Mouse (Mus musculus) brain, adult 2 months (tissue): Measurements from ENCODE around the gene Fggy.

Experiments used
- DNase-seq: peaks from one replicate; pipeline ENCODE4 v3.0.0; 2011; ENCODE audit warnings: low read depth, low spot score

Fggy gene

GRCm38 (mm10) chr4:95777839-95778238, 220.5 kb downstream of the Fggy start:
- no peak for DNase-seq

GRCm38 (mm10) chr4:95778528-95778927, 221.2 kb downstream of the Fggy start:
- no peak for DNase-seq

GRCm38 (mm10) chr4:95784146-95784895, 227.0 kb downstream of the Fggy start:
- no peak for DNase-seq

- DNase-seq, result no peak
Measured at GRCm38 (mm10) chr4:95787609-95788008, 230.3 kb downstream of the Fggy start.

- no peak for DNase-seq
Measured at GRCm38 (mm10) chr4:95788867-95789266, 231.6 kb downstream of the Fggy start.

- DNase-seq, result no peak
Measured at GRCm38 (mm10) chr4:95791913-95792475, 234.7 kb downstream of the Fggy start.

GRCm38 (mm10) chr4:95793647-95794328, 236.5 kb downstream of the Fggy start:
- DNase-seq, result no peak

GRCm38 (mm10) chr4:95794651-95795050, 237.3 kb downstream of the Fggy start:
- DNase-seq, result no peak

GRCm38 (mm10) chr4:95795283-95795682, 238.0 kb downstream of the Fggy start:
- DNase-seq, result no peak

- no peak for DNase-seq
Measured at GRCm38 (mm10) chr4:95819650-95820049, 262.3 kb downstream of the Fggy start.

GRCm38 (mm10) chr4:95821906-95822579, 264.7 kb downstream of the Fggy start:
- no peak for DNase-seq

GRCm38 (mm10) chr4:95828164-95828563, 270.9 kb downstream of the Fggy start:
- DNase-seq, result no peak

- no peak for DNase-seq
Measured at GRCm38 (mm10) chr4:95830320-95830719, 273.0 kb downstream of the Fggy start.

GRCm38 (mm10) chr4:95839860-95840259, 282.6 kb downstream of the Fggy start:
- no peak for DNase-seq

- no peak for DNase-seq
Measured at GRCm38 (mm10) chr4:95840389-95841053, 283.2 kb downstream of the Fggy start.

GRCm38 (mm10) chr4:95845981-95846617, 288.8 kb downstream of the Fggy start:
- DNase-seq, result peak; percentile 85

GRCm38 (mm10) chr4:95847219-95847618, 289.9 kb downstream of the Fggy start:
- DNase-seq, result no peak

- no peak for DNase-seq
Measured at GRCm38 (mm10) chr4:95847664-95848063, 290.4 kb downstream of the Fggy start.

- no peak for DNase-seq
Measured at GRCm38 (mm10) chr4:95849497-95849896, 292.2 kb downstream of the Fggy start.

GRCm38 (mm10) chr4:95850044-95850739, 292.9 kb downstream of the Fggy start:
- no peak for DNase-seq

- DNase-seq, result no peak
Measured at GRCm38 (mm10) chr4:95852257-95852656, 294.9 kb downstream of the Fggy start.
